Mouse (Mus musculus) heart, postnatal 0 days (tissue): ENCODE results near the gene 4930516K23Rik. TPM values are rescaled to one million over a fixed set of nuclear protein-coding genes. Genes with fewer than 3 reads are reported as not detected.

Source experiments
- ATAC-seq: fragments of 200-750 bp; cut with Nextera tagmentation; 2 replicates; pipeline ENCODE4 v1.8.0; 2017; ENCODE audit warnings: low read depth, moderate number of reproducible peaks, moderate library complexity; ENCODE audit not compliant: insufficient read depth
- DNase-seq: peaks from one replicate; pipeline ENCODE4 v3.0.0-alpha.2; 2016; ENCODE audit warnings: low spot score
- H3K27ac ChIP-seq: fragments of 300-500 bp; sonication (generic); 2 replicates; pipeline ENCODE4 v1.5.1; 2014; ENCODE audit warnings: low read depth, mild to moderate bottlenecking
- H3K27me3 ChIP-seq: fragments of 300-500 bp; sonication (generic); 2 replicates; pipeline ENCODE4 v1.6.1; 2014; ENCODE audit warnings: low read length, mixed read lengths; ENCODE audit not compliant: control insufficient read depth, insufficient read depth
- H3K36me3 ChIP-seq: fragments of 300-500 bp; sonication (generic); replicated peaks from 2 replicates; pipeline ENCODE4 v1.6.1; 2014; ENCODE audit warnings: low read length, mixed read lengths; ENCODE audit not compliant: control insufficient read depth, insufficient read depth
- H3K4me1 ChIP-seq: fragments of 300-500 bp; sonication (generic); 2 replicates; pipeline ENCODE4 v1.6.1; 2014; ENCODE audit warnings: antibody characterized with exemption; ENCODE audit not compliant: control insufficient read depth, insufficient read depth
- H3K4me2 ChIP-seq: fragments of 300-500 bp; sonication (generic); 2 replicates; pipeline ENCODE4 v1.6.1; 2014; ENCODE audit warnings: low read depth, mild to moderate bottlenecking, low read length, moderate library complexity
- H3K4me3 ChIP-seq: fragments of 300-500 bp; sonication (generic); 2 replicates; pipeline ENCODE4 v1.5.1; 2014; ENCODE audit warnings: low read depth, low read length
- H3K9ac ChIP-seq: fragments of 300-500 bp; sonication (generic); replicated peaks from 2 replicates; pipeline ENCODE4 v1.6.1; 2014; ENCODE audit warnings: low read depth, low read length, mixed read lengths
- H3K9me3 ChIP-seq: fragments of 300-500 bp; sonication (generic); replicated peaks from 2 replicates; pipeline ENCODE4 v1.6.1; 2016; ENCODE audit warnings: low read length; ENCODE audit not compliant: control insufficient read depth
- CTCF ChIP-seq: IDR thresholded peaks from 2 replicates; pipeline ENCODE4 v1.5.1; 2016; ENCODE audit warnings: antibody characterized with exemption, control low read depth, low read depth
- EP300 ChIP-seq: IDR thresholded peaks from 2 replicates; pipeline ENCODE4 v1.6.1; 2016; ENCODE audit warnings: antibody characterized with exemption, low read depth
- whole genome bisulfite sequencing: fragments of 180-500 bp; shearing (Covaris S2); extraction: QIAGEN DNeasy Blood & Tissue Kit; methylation state at CpG from one replicate; pipeline ENCODE4 v1.1.7; 2014; 5-methylcytosine and 5-hydroxymethylcytosine counted together
- polyA plus RNA-seq: library from polyadenylated mRNA; unstranded; fragments of >200 nt; fragmentation: Nextera tagmentation; extraction: Ambion mirVana; gene quantifications from 2 replicates; pipeline ENCODE4 v1.2.1, GENCODE M21; 2015
- total RNA-seq: library from RNA; depleted of rRNA; stranded (reverse); fragments of >200 nt; gene quantifications from 2 replicates; pipeline ENCODE4 v1.2.3, GENCODE M21; 2014; ENCODE audit warnings: low replicate concordance

4930516K23Rik gene
- total and polyA plus RNA-seq, 2 experiments from 2014 or later: not detected

DNA sequence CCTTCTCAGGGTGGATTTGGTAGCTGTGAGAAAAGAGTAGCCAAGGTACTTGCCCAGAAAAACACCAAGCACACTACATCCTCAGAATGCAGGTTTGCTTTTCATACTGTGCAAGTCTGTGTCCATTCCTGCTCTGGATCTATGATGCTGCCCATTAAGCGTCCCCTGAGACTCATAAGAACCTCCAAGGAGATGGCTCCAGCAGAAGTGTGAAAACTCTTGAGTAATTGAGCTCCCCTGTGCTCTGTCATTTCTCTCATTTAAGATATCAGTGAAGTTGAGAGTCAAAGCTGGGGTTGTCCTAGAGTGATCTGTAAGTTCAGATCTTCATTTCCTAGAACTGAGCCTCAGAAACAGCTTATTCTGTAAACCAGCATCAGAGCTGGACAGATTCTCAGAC, 8.7 kb downstream of the 4930516K23Rik start, which contains the start of gene Olfr642:
TSS of gene Olfr642 (minus strand) at position 101 of the 400 bp plus-strand sequence.
- WGBS: 42% methylated on average over 1 of the region's 1 CpGs
- no peak within 1 kb of the TSS for H3K4me2 ChIP-seq
- no peak within 1 kb of the TSS for H3K27ac ChIP-seq
- DNase-seq: no peak
- H3K4me1 ChIP-seq: no peaks in the 10 kb centered on the region
- no peak for TF ChIP-seq CTCF
- no peak for TF ChIP-seq EP300
- no peaks in the 10 kb centered on the region for H3K9me3 ChIP-seq
- no peak for ATAC-seq
- no peak within 1 kb of the TSS for H3K9ac ChIP-seq
- H3K27me3 ChIP-seq: no peaks in the 10 kb centered on the region
- H3K36me3 ChIP-seq: no peaks in the 10 kb centered on the region
- no peak within 1 kb of the TSS for H3K4me3 ChIP-seq

DNA sequence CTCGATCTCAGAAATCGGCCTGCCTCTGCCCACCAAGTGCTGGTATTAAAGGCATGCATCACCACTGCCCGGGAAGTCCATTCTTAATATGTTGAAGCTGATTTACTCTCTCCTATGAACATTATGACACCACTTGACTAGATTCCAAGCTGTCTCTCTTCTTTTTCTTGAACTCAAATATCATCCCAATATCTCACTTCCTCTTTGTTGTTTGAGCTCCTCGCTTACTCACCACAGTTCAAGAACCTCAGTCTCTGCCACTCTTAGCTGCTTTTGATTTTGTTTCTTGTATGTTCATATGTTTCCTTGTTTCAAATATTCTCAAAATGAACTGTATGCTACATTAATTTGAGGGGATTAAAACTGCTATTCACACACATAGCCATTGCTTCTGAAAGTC, 10.5 kb downstream of the 4930516K23Rik start:
- Histone ChIP-seq H3K27me3 (no peaks in the 10 kb centered on the region), H3K27ac (no peak overlapping the region), H3K36me3 (no peaks in the 10 kb centered on the region), H3K9me3 (no peaks in the 10 kb centered on the region), H3K4me2 (no peak overlapping the region), H3K4me1 (no peaks in the 10 kb centered on the region), H3K9ac (no peak overlapping the region), H3K4me3 (no peak overlapping the region)
- TF ChIP-seq CTCF: no peak
- no peak for TF ChIP-seq EP300
- DNase-seq (no peak), ATAC-seq (no peak)
- 70% methylated on average over 4 of the region's 4 CpGs for WGBS

DNA sequence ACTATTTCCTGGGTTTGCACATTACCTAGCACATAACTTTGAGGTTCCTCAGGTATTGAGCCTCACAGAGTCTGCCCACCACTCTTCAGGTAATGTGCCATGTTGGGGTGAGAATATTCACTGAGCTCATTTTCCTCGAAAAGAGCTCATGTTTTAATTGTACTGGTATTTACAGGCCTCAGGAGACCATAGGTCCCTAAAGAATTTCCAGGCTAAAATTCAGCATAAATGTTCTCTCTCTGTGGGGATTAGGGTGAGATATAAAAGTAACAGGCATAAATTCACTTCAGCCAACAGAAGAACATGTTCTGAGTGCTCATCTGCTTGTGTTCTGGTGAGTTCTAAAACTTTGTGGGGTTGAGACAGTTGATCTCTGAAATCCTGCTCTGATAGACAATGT, 26.1 kb downstream of the 4930516K23Rik start, which contains the start of gene Olfr641:
TSS of gene Olfr641 (plus strand) at position 301 of the 400 bp plus-strand sequence.
- Histone ChIP-seq H3K4me1 (no peaks in the 10 kb centered on the region), H3K9ac (no peak within 1 kb of the TSS)
- ATAC-seq: no peak

DNA sequence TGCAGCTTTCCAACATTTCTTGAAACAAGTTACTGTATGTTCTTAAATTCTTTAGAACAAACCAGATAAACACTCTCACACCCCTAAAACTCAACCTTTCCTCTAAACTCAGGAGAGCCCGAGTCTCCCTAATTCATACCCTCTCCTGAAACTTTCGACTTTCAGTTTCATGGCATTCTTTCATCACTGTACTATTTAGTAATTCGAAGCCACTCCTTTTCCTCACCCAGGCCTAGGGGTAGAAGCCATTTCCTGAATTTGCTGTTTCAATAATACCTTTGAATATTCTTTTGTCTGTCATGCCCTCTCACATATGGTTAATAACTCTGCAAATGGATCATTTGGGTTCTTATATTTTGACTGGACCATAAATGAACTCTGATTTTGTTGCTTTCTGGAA, 34.3 kb downstream of the 4930516K23Rik start:
- Histone ChIP-seq H3K9me3 (no peaks in the 10 kb centered on the region), H3K9ac (no peak overlapping the region), H3K27ac (no peak overlapping the region), H3K36me3 (no peaks in the 10 kb centered on the region), H3K4me1 (no peaks in the 10 kb centered on the region), H3K27me3 (no peaks in the 10 kb centered on the region), H3K4me2 (no peak overlapping the region), H3K4me3 (no peak overlapping the region)
- WGBS: 51% methylated on average over 3 of the region's 3 CpGs
- DNase-seq (no peak), ATAC-seq (no peak)
- TF ChIP-seq EP300 (no peak), CTCF (no peak)

More for the DNA sequence above, 26.1 kb downstream of the 4930516K23Rik start, which contains the start of gene Olfr641:
- Histone ChIP-seq H3K36me3 (no peaks in the 10 kb centered on the region), H3K4me2 (no peak within 1 kb of the TSS), H3K27me3 (no peaks in the 10 kb centered on the region), H3K27ac (no peak within 1 kb of the TSS), H3K4me3 (no peak within 1 kb of the TSS), H3K9me3 (no peaks in the 10 kb centered on the region)
- TF ChIP-seq EP300: no peak
- no peak for TF ChIP-seq CTCF
- 39% methylated on average over 1 of the region's 1 CpGs for WGBS
- DNase-seq: no peak

DNA sequence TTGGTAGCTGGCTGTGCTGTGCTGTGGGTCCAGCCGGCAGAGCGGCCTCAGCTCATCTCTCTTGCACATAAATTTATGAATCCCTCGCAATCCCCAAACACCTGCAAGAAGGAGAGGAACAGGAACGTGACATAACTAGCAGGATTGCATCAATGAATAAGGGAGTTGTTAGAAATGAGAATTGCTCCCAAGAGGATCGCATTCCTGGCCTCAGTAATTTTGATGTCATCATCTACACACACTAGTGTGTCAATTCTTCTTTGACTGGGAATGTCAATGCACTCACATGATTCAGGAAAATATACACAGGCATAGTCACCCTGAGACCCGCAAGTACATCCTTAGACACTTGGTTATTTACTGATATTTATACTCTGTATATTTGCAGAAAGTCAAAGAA, 35.8 kb downstream of the 4930516K23Rik start, which contains the start of gene Olfr640:
TSS of gene Olfr640 (minus strand) at position 101 of the 400 bp plus-strand sequence.
- no peak for TF ChIP-seq CTCF
- TF ChIP-seq EP300: no peak
- H3K9ac ChIP-seq: no peak within 1 kb of the TSS
- no peaks in the 10 kb centered on the region for H3K27me3 ChIP-seq
- DNase-seq: no peak
- no peaks in the 10 kb centered on the region for H3K36me3 ChIP-seq
- H3K9me3 ChIP-seq: no peaks in the 10 kb centered on the region
- H3K4me2 ChIP-seq: no peak within 1 kb of the TSS
- 68% methylated on average over 6 of the region's 6 CpGs for WGBS
- no peaks in the 10 kb centered on the region for H3K4me1 ChIP-seq
- H3K4me3 ChIP-seq: no peak within 1 kb of the TSS
- no peak within 1 kb of the TSS for H3K27ac ChIP-seq
- no peak for ATAC-seq

DNA sequence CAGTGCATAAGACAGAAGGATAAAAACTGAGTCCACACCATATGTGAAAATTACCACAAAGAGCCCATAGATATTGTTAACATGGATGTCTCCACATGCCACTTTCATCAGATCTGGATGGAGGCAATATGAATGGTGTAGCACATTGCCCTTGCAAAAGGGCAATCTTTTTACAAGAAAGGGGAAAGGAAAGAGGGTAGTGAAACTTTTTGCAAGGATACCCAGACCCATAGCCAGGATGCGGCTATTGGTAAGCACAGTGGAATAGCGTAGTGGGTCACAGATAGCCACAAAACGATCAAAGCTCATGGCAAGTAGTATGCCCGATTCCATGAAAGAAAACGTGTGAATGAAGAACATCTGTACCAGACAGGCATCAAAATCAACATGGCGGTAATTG, 39.6 kb downstream of the 4930516K23Rik start:
- no peak overlapping the region for H3K4me2 ChIP-seq
- WGBS: 82% methylated on average over 6 of the region's 6 CpGs
- no peaks in the 10 kb centered on the region for H3K9me3 ChIP-seq

More for the DNA sequence above, 39.6 kb downstream of the 4930516K23Rik start:
- H3K4me3 ChIP-seq: no peak overlapping the region
- H3K4me1 ChIP-seq: no peaks in the 10 kb centered on the region
- no peaks in the 10 kb centered on the region for H3K36me3 ChIP-seq
- ATAC-seq (no peak), DNase-seq (no peak)
- no peaks in the 10 kb centered on the region for H3K27me3 ChIP-seq
- TF ChIP-seq CTCF: no peak
- no peak for TF ChIP-seq EP300
- H3K9ac ChIP-seq: no peak overlapping the region
- H3K27ac ChIP-seq: no peak overlapping the region
